Mouse (Mus musculus): ENCODE measurements at regions not wholly inside any gene's neighbourhood (a gene's known extent, or its start where the extent isn't known, plus 50 kb on each side); places are given as distances from the start of the nearest gene placed in this dataset.

DNA sequence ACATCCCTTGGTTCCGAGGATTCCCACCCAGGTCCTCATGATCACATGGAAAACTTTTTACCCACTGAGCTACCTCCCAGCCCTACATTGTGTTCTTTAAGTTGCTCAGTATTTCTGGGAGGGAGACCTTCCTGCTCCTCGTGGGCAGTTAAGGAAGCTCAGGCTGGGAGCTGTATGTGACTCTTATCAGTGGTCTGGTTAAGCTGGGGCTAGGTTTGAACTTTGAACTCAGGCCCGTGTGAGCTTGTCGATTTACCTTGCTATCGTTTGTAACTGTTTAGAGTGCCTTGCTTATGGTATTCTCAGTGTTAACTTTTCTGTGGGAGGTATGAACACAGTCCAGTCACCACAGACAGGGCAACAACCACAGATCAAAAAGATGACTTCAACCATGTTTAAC lies 68.4 kb upstream of the Tpm1 start:
- CTCF ChIA-PET: interaction anchor here (0.6 kb wide), 1 partner anchor 23 kb away, joined by 6 read pairs; no protein-coding TSS in a partner anchor

GRCm38 (mm10) chr9:67115991-67116390 lies 66.8 kb upstream of the Tpm1 start:
- CTCF ChIA-PET: no interaction called here

GRCm38 (mm10) chr9:67114099-67114498 lies 64.9 kb upstream of the Tpm1 start:
- CTCF ChIA-PET: no interaction called here

- CTCF ChIA-PET: no interaction called here
Observed at GRCm38 (mm10) chr9:67111836-67112584, 62.8 kb upstream of the Tpm1 start.

GRCm38 (mm10) chr9:67107938-67108337 lies 58.7 kb upstream of the Tpm1 start:
- CTCF ChIA-PET: no interaction called here

GRCm38 (mm10) chr9:67105867-67106266 lies 56.7 kb upstream of the Tpm1 start:
- CTCF ChIA-PET: no interaction called here

DNA sequence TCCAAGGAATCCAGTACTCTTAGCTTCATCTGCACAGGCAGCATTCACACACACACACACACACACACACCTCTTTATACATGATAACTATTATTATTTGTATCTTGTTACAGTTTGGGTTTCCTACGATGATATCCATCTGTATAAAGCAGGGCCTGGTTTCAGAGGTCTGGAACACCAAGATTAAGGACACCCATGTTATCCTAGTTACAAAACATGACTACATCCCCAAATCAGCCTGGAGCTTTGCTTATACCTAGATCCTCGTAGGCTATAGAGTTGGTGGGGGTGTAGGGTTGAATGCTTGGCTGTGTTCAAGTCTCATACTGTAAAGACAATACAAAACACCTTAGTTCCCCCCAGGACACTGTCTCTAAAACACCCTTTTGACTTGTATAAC lies 56.0 kb upstream of the Tpm1 start:
- CTCF ChIA-PET: no interaction called here

DNA sequence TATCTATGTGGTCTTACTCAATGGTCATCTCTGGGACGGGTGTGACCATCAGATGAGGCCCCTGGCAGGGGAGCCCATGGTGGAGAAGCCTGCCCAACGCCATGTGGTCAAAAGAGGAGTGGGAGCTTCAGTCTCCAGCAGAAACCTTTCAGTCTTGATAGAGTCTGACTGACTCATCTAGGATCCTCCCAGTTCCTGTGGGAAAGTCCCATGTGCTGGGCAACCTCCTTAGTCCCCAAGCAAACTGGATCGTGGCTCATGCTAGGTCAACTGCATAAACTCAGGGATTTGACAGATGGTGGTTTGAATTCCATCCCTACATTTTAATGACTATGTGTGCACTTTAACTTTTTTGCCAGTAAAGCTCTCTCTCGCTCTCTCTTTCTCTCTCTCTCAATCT lies 55.4 kb upstream of the Tpm1 start:
- CTCF ChIA-PET: no interaction called here

- CTCF ChIA-PET: interaction anchor here (0.6 kb wide), 1 partner anchor 72 kb away, joined by 3 read pairs; no protein-coding TSS in a partner anchor
Observed at GRCm38 (mm10) chr9:67102578-67102977, 53.4 kb upstream of the Tpm1 start.

- CTCF ChIA-PET: no interaction called here
Observed at GRCm38 (mm10) chr9:67099471-67099870, 50.3 kb upstream of the Tpm1 start.

Measured in spleen, embryonic (tissue).